Mouse (Mus musculus) limb, embryonic 11.5 days (tissue): ENCODE results near the gene Lap3. TPM values are rescaled to one million over a fixed set of nuclear protein-coding genes. Genes with fewer than 3 reads are reported as not detected.

ENCODE experiments used
- ATAC-seq: fragments of 200-750 bp; cut with Nextera tagmentation; 2 replicates; pipeline ENCODE4 v1.8.0; 2017; ENCODE audit warnings: low read depth; ENCODE audit not compliant: insufficient number of reproducible peaks, low FRiP score, low TSS enrichment
- DNase-seq: peaks from one replicate; pipeline ENCODE4 v3.0.0-alpha.2; 2015; ENCODE audit warnings: low spot score
- H3K27ac ChIP-seq: fragments of 300-500 bp; sonication (generic); replicated peaks from 2 replicates; pipeline ENCODE4 v1.5.1; 2014; ENCODE audit warnings: low read depth, mild to moderate bottlenecking, low read length
- H3K27me3 ChIP-seq: fragments of 300-500 bp; sonication (generic); 2 replicates; pipeline ENCODE4 v1.6.1; 2014; ENCODE audit warnings: mild to moderate bottlenecking, low read length, mixed read lengths; ENCODE audit not compliant: control insufficient read depth, insufficient read depth
- H3K36me3 ChIP-seq: fragments of 300-500 bp; sonication (generic); 2 replicates; pipeline ENCODE4 v1.6.1; 2014; ENCODE audit warnings: mild to moderate bottlenecking, low read length, moderate library complexity, mixed read lengths; ENCODE audit not compliant: control insufficient read depth, insufficient read depth
- H3K4me1 ChIP-seq: fragments of 300-500 bp; sonication (generic); 2 replicates; pipeline ENCODE4 v1.6.1; 2014; ENCODE audit warnings: low read length, mixed read lengths; ENCODE audit not compliant: control insufficient read depth, insufficient read depth
- H3K4me2 ChIP-seq: fragments of 300-500 bp; sonication (generic); 2 replicates; pipeline ENCODE4 v1.6.1; 2014; ENCODE audit warnings: low read depth, mild to moderate bottlenecking, moderate library complexity; ENCODE audit not compliant: severe bottlenecking
- H3K4me3 ChIP-seq: fragments of 300-500 bp; sonication (generic); 2 replicates; pipeline ENCODE4 v1.5.1; 2014; ENCODE audit warnings: low read depth, low read length
- H3K9ac ChIP-seq: fragments of 300-500 bp; sonication (generic); 2 replicates; pipeline ENCODE4 v1.6.1; 2014; ENCODE audit warnings: mild to moderate bottlenecking, low read length
- H3K9me3 ChIP-seq: fragments of 300-500 bp; sonication (generic); 2 replicates; pipeline ENCODE4 v1.6.1; 2016; ENCODE audit warnings: low read length; ENCODE audit not compliant: control insufficient read depth
- WGBS: fragments of 180-500 bp; shearing (Covaris S2); extraction: QIAGEN DNeasy Blood & Tissue Kit; methylation state at CpG from one replicate; pipeline ENCODE4 v1.1.7; 2014; 5-methylcytosine and 5-hydroxymethylcytosine counted together
- polyA plus RNA-seq: library from polyadenylated mRNA; unstranded; fragments of >200 nt; fragmentation: Nextera tagmentation; extraction: Ambion mirVana; gene quantifications from 2 replicates; pipeline ENCODE4 v1.2.1, GENCODE M21; 2014

Gene Lap3
- polyA plus RNA-seq, 1 experiment from 2014 or later = 98.3 TPM

- H3K27ac ChIP-seq = no peak overlapping the region
- WGBS = 40% methylated on average over 7 of the region's 7 CpGs
- no peak overlapping the region for H3K4me2 ChIP-seq
- no peaks in the 10 kb centered on the region for H3K9me3 ChIP-seq
- ATAC-seq (no peak), DNase-seq (no peak)
- H3K36me3 ChIP-seq = no peaks in the 10 kb centered on the region
- no peak overlapping the region for H3K4me3 ChIP-seq
- H3K9ac ChIP-seq = no peak overlapping the region
- H3K27me3 ChIP-seq = no peaks in the 10 kb centered on the region
- no peaks in the 10 kb centered on the region for H3K4me1 ChIP-seq
Observed at GRCm38 (mm10) chr5:45472880-45473450, 20.2 kb upstream of the Lap3 start.

- ATAC-seq (no peak), DNase-seq (no peak)
- WGBS = 94% methylated on average over 1 of the region's 1 CpGs
- Histone ChIP-seq H3K9ac (no peak overlapping the region), H3K4me3 (no peak overlapping the region), H3K27me3 (no peaks in the 10 kb centered on the region), H3K9me3 (no peaks in the 10 kb centered on the region), H3K27ac (no peak overlapping the region), H3K4me2 (no peak overlapping the region), H3K36me3 (no peaks in the 10 kb centered on the region), H3K4me1 (no peaks in the 10 kb centered on the region)
Observed at GRCm38 (mm10) chr5:45473521-45473920, 19.7 kb upstream of the Lap3 start.

DNA sequence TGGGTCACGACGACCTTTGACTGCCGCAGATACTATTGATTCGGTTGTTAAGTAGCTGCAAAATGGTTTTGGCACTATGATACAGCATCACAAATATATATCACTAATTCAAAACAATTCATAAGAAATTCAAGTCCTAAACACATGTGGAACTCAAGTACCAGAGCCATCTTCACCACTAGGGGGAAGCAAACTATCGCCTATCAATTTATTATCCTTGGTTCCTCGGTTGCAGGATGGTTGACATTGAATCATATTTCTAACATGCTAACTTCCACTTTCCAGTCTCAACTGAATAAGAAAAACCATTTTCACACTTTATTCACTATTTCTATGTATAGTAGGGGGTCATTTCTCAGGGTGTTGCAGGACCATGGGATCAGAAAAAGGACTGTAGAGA lies 19.0 kb upstream of the Lap3 start:
- no peaks in the 10 kb centered on the region for H3K9me3 ChIP-seq
- DNase-seq (peak; percentile 48), ATAC-seq (no peak)
- no peaks in the 10 kb centered on the region for H3K4me1 ChIP-seq
- no peak overlapping the region for H3K4me2 ChIP-seq
- H3K4me3 ChIP-seq = no peak overlapping the region
- H3K27ac ChIP-seq = no peak overlapping the region
- H3K9ac ChIP-seq = no peak overlapping the region
- H3K27me3 ChIP-seq = no peaks in the 10 kb centered on the region
- no peaks in the 10 kb centered on the region for H3K36me3 ChIP-seq
- WGBS = 32% methylated on average over 6 of the region's 6 CpGs

DNA sequence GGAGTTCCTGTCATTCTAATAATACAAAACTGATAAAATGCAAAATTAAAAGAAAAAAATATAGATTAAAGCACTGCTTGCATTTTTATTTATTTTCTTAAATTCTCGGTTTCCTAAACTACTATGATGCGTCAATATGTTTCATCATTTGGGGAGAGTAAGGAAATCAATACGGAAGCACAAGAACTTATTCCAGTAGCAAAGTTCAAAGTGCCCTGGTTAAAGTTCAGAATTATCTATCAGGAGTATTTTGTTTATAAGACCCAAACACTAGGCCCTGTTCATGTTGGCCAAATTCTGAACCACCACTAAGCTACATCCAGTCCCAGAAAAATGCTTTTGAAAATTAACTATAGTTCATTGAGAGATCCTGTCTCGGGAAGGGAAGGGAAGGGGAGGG lies 18.4 kb upstream of the Lap3 start:
- Histone ChIP-seq H3K4me3 (no peak overlapping the region), H3K4me2 (no peak overlapping the region), H3K27ac (no peak overlapping the region), H3K36me3 (no peaks in the 10 kb centered on the region), H3K9me3 (no peaks in the 10 kb centered on the region), H3K4me1 (no peaks in the 10 kb centered on the region), H3K9ac (no peak overlapping the region), H3K27me3 (no peaks in the 10 kb centered on the region)
- DNase-seq = no peak
- ATAC-seq = no peak
- 78% methylated on average over 3 of the region's 4 CpGs for whole genome bisulfite sequencing

GRCm38 (mm10) chr5:45475771-45476170 lies 17.4 kb upstream of the Lap3 start:
- no peak for ATAC-seq
- whole genome bisulfite sequencing = 89% methylated on average over 5 of the region's 5 CpGs
- Histone ChIP-seq H3K36me3 (no peaks in the 10 kb centered on the region), H3K27me3 (no peaks in the 10 kb centered on the region), H3K27ac (no peak overlapping the region), H3K4me1 (no peaks in the 10 kb centered on the region), H3K9ac (no peak overlapping the region), H3K9me3 (no peaks in the 10 kb centered on the region), H3K4me3 (no peak overlapping the region), H3K4me2 (no peak overlapping the region)
- DNase-seq = no peak

- H3K27ac ChIP-seq = no peak overlapping the region
- no peaks in the 10 kb centered on the region for H3K9me3 ChIP-seq
- no peak overlapping the region for H3K9ac ChIP-seq
- 76% methylated on average over 6 of the region's 6 CpGs for WGBS
- DNase-seq (no peak), ATAC-seq (no peak)
- no peak overlapping the region for H3K4me3 ChIP-seq
- H3K36me3 ChIP-seq = no peaks in the 10 kb centered on the region
- no peak overlapping the region for H3K4me2 ChIP-seq
- H3K27me3 ChIP-seq = no peaks in the 10 kb centered on the region
- H3K4me1 ChIP-seq = no peaks in the 10 kb centered on the region
Observed at GRCm38 (mm10) chr5:45476288-45476687, 16.9 kb upstream of the Lap3 start.

GRCm38 (mm10) chr5:45477601-45478000 lies 15.6 kb upstream of the Lap3 start:
- Histone ChIP-seq H3K4me3 (no peak overlapping the region), H3K27me3 (no peaks in the 10 kb centered on the region), H3K9me3 (no peaks in the 10 kb centered on the region), H3K4me1 (no peaks in the 10 kb centered on the region), H3K36me3 (no peaks in the 10 kb centered on the region), H3K4me2 (no peak overlapping the region), H3K9ac (no peak overlapping the region), H3K27ac (no peak overlapping the region)
- WGBS = 82% methylated on average over 7 of the region's 7 CpGs
- ATAC-seq (no peak), DNase-seq (no peak)

GRCm38 (mm10) chr5:45480066-45480465 lies 13.1 kb upstream of the Lap3 start:
- Histone ChIP-seq H3K4me3 (no peak overlapping the region), H3K27me3 (no peaks in the 10 kb centered on the region), H3K4me2 (no peak overlapping the region), H3K4me1 (no peaks in the 10 kb centered on the region), H3K9ac (no peak overlapping the region), H3K9me3 (no peaks in the 10 kb centered on the region), H3K36me3 (no peaks in the 10 kb centered on the region), H3K27ac (no peak overlapping the region)
- DNase-seq = no peak
- no peak for ATAC-seq
- WGBS = 88% methylated on average over 1 of the region's 1 CpGs

- Histone ChIP-seq H3K27ac (no peak overlapping the region), H3K4me3 (no peak overlapping the region), H3K4me1 (no peaks in the 10 kb centered on the region), H3K9me3 (no peaks in the 10 kb centered on the region), H3K36me3 (no peaks in the 10 kb centered on the region), H3K9ac (no peak overlapping the region), H3K4me2 (no peak overlapping the region), H3K27me3 (no peaks in the 10 kb centered on the region)
- no peak for ATAC-seq
- WGBS = 85% methylated on average over 2 of the region's 2 CpGs
- no peak for DNase-seq
Observed at GRCm38 (mm10) chr5:45481125-45481524, 12.0 kb upstream of the Lap3 start.
